Mouse (Mus musculus) testis, adult 2 months (tissue): Measurements from ENCODE around the gene S100a9.

Experiments
- CTCF ChIP-seq: fragments of 200-500 bp; IDR thresholded peaks from 2 replicates; pipeline ENCODE4 v1.5.1; 2012; ENCODE audit warnings: low read depth, mild to moderate bottlenecking, inconsistent platforms, low read length, moderate library complexity; ENCODE audit not compliant: control insufficient read depth, insufficient read depth, insufficient replicate concordance
- POLR2A ChIP-seq: fragments of 200-500 bp; IDR thresholded peaks from 2 replicates; pipeline ENCODE4 v1.6.1; 2012; ENCODE audit warnings: low read depth, mild to moderate bottlenecking, inconsistent platforms, low read length, moderate library complexity; ENCODE audit not compliant: control insufficient read depth

DNA sequence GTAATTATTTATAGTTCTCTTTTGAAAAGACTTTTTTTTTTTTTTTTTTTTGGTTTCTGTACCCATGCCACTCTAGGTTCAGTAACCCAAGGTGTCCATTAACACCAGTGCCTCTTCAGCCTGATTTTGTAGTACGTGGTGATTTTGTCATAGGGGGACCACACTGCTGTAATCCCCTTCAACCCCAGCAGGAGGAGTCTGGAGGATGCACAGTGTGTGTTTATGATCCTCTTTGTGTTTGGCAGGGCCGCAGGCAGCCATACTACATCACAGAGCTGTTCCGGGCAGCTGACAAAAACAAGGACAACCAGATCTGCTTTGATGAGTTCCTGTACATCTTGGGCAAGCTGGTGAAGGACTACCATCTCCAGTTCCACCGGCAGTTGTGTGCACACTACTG lies 38.1 kb downstream of the S100a9 start:
- TF ChIP-seq CTCF (no peak), POLR2A (no peak)
